Mouse (Mus musculus) embryonic stem cell, embryonic (primary cell): ENCODE results near the gene Sec14l5.
"Not testable (repeated sequence)": the region's sequence is repeated elsewhere in the genome, so short reads cannot be mapped to it uniquely, and the experiment has no call there.

Experiments used
- CTCF ChIA-PET, 4 experiments: fragments of 300-600 bp in 2 of 4; fragments of 350-600 bp in 2 of 4; sonication (Branson Sonifier 250); formaldehyde crosslinking; loops; one replicate each; lab custom pipeline; 2022; ENCODE audit warnings: inconsistent platforms in 2 of 4; lab: Charles Lee
- POLR2A ChIA-PET, 4 experiments: fragments of 300-600 bp in 2 of 4; fragments of 350-600 bp in 2 of 4; sonication (Branson Sonifier 250); formaldehyde crosslinking; loops; one replicate each; lab custom pipeline; 2022; ENCODE audit warnings: antibody characterized with exemption in 4 of 4, inconsistent platforms in 1 of 4; lab: Charles Lee

Sec14l5 gene

DNA sequence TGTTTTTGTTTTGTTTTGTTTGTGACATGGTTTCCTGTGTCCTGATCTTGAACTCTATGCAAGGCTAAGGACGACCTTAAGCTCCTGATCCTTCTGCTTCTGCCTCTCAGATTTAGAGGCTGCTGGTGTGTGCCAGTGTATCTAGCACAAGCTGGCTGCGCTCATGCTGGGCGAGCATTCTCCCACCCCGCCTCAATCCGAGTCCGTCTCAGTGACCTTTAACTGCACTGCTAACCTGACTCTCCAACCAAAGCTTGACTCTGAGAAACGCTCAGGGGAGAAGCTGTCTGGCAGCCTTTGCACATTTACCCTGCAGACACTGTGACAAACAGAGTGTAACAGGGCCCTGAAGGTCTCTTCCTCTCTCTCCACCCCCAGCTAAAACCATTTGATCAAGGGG, 38.8 kb downstream of the Sec14l5 start:
- ChIA-PET CTCF (no interaction called here), POLR2A (interaction anchor here in 1 of 4 experiments (1.9 kb wide), 1 partner anchor 10 kb away, joined by 6 read pairs; no protein-coding TSS in a partner anchor)

DNA sequence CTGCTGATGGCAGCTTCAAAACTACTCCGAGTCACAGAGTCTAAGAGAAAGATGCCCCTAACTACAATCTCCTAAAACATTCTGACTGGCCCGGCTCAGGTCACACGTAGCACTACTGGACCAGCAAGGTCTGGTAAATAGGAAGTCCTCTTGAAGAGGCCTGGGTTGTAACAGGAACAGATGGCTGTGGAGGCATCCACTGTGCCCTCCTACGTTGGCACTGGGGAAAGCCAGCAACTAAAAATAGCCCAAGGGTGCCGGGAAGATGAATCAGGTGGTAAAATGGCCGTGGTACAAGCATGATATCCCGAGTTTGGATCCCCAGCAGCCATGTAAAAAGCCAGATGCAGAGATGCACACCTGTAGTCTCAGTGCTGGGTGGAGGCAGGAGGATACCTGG, 39.3 kb downstream of the Sec14l5 start:
- CTCF ChIA-PET, result no interaction called here
- POLR2A ChIA-PET, result interaction anchor here in 1 of 4 experiments (1.6 to 1.9 kb wide), 2 partner anchors 9 to 213 kb away, joined by 3 to 6 read pairs; no protein-coding TSS in a partner anchor

DNA sequence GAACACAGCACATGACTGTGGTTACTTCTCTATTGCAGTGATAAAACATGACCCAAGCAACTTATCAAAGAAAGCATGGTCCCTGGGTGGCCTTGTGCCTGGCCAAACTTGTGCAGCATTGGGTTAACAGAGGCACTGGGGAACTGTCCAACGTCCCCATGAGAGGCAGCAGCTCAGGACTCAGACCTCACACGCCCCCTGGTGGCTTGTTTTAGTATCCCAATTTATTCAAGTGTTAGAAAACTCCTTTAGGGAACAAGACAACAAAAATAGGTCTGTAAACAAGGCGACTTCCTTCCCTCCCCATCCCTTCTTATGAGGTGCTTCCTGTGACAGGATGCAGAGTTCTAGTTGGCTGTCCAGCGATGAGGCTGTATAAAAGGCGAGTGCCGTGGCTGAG, 48.2 kb downstream of the Sec14l5 start:
- POLR2A ChIA-PET, result interaction anchor here in 3 of 4 experiments (0.5 to 1.4 kb wide), 8 partner anchors 9 to 1783 kb away, joined by 3 to 6 read pairs (median 3); partner anchors contain the start of gene Nagpa (in 1 of the 3)
- CTCF ChIA-PET, result interaction anchor here (0.5 to 2.8 kb wide), 16 partner anchors 9 to 570 kb away, joined by 3 to 8 read pairs (median 3); partner anchors contain the start of gene Nagpa (in 1 of the 4)

DNA sequence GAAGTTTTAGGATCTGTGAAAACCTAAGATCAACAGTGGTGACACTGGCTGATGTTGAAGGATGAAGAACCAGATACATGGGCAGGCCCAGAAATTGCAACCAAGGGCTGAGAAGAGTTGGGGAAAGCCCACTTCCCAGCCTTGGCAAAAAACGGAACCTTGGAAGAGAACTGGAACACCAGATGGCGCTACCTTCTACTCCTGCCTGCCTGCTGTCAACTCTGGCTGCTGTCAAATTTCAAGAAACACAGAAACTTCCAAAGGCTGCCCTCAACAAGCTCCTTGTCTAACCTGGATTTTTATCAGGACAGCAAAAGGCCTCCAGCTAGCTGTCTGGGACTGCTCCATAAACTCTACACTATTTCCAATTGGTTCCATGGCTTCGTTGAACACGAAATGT, 55.8 kb downstream of the Sec14l5 start:
- ChIA-PET CTCF (interaction anchor here in 1 of 4 experiments (0.7 to 2.2 kb wide), 3 partner anchors 42 to 578 kb away, joined by 3 to 9 read pairs (median 3); no protein-coding TSS in a partner anchor), POLR2A (interaction anchor here in 3 of 4 experiments (1.2 to 6.1 kb wide), 11 partner anchors 10 to 268 kb away, joined by 3 to 31 read pairs (median 4); partner anchors contain the start of genes Alg1 (in 1 of the 3) and Sec14l5 (in 1 of the 3))

DNA sequence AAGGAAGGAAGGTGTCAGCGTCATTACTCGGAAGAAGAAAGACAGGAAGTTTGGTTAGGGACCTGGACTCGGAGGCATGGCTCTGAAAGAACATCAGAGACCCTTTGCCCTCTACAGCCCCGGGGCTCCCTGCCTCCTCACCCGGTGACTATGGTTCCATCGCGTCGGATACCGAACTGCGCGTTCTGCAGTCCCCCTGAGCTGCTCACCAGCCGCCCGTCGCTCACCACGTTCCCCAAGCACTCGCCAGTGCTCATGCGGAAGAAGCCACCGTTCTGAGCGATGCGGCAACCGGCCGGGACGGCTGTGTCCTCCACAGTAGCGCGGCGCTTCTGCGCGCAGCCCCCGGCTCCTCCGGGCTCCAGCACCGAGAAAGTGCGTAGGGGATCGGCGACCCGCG, 56.3 kb downstream of the Sec14l5 start:
- ChIA-PET CTCF (interaction anchor here in 1 of 4 experiments (0.7 to 2.2 kb wide), 2 partner anchors 51 to 579 kb away, joined by 3 to 9 read pairs; no protein-coding TSS in a partner anchor), POLR2A (interaction anchor here (0.8 to 6.1 kb wide), 20 partner anchors 9 to 323 kb away, joined by 3 to 31 read pairs (median 4); partner anchors contain the start of genes Alg1 (in 1 of the 4), Sec14l5 (in 1 of the 4) and Ubald1 (in 1 of the 4))

DNA sequence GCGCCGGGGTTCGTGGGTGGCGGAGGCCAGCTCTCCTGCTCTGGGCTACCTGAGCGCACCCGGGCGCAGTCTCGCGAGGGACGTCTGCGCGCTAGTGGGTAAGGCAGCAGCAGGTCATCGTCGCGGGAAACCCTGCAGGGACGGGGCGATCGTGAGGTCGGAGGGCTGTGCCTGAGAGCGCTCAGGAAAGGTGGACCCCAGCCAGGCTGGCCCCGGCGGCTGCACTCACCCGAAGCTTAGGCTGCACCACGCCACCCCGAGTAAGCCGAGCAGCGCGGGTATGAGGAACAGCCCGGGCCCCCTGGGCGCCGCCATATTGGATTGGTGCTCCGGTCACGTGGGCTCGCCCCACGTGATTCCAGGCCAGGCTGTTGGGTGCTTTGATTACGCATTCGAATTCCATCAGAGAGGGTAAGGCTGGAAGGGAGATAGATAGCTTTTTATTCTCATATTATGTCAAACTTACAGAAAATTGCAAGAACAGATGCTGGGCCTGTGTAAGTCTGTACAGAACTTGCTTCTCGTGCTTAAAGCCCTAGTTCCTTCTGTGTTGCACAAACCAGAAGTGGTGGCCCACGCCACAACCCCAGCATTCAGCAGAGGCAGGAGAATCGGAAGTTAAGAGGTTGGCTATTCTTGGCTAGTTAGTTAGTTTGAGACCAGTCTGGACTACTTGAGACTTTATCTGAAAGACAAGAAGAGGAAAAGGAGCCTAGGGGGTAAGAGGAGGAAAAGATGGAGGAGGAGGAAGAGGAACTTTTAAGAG, 56.9 kb downstream of the Sec14l5 start, which contains the start of gene Nagpa:
Nagpa (minus strand) TSS at position 345 of the 766 bp plus-strand sequence.
- POLR2A ChIA-PET, result interaction anchor here (0.6 to 6.1 kb wide), 26 partner anchors 9 to 326 kb away, joined by 3 to 31 read pairs (median 4); partner anchors contain the start of genes Alg1 (in 1 of the 4), Sec14l5 (in 1 of the 4) and Ubald1 (in 1 of the 4)
- CTCF ChIA-PET, result interaction anchor here in 2 of 4 experiments (0.7 to 2.2 kb wide), 4 partner anchors 9 to 263 kb away, joined by 3 to 9 read pairs (median 4); no protein-coding TSS in a partner anchor

DNA sequence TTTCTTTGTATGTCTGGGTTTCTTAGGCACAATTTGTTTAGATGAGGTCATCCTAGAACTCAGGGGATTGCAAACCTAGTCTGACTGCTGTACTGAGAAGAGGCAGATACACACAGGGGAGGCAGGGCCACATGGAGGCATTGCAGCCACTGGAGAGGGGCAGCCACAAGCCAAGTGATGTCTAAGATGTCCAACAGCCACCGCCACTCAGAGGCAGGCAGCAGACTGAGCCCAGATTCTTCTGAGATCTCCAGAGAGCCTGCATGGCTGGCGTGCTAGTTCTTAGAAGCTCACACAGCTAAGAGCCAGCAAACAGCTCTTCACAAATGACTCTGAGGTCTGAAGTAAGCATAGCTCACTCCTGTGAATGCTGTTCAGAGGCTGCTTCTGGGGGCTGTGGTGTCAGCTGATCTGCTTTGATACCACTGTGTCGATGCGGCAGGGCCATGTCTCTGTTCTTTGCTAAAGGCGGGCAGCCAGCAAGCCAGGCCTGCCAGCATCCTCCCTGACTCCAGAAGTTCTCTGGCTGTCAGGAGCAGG, 58.6 kb downstream of the Sec14l5 start:
- POLR2A ChIA-PET, result interaction anchor here in 2 of 4 experiments (1.2 to 6.1 kb wide), 6 partner anchors 8 to 266 kb away, joined by 3 to 31 read pairs (median 4); no protein-coding TSS in a partner anchor
- CTCF ChIA-PET, result interaction anchor here in 1 of 4 experiments (0.6 kb wide), 1 partner anchor 325 kb away, joined by 5 read pairs; the partner anchor contains the start of gene Ubald1

- POLR2A ChIA-PET, result interaction anchor here in 2 of 4 experiments (1.1 to 3.3 kb wide), 6 partner anchors 8 to 265 kb away, joined by 3 to 11 read pairs (median 4); no protein-coding TSS in a partner anchor
- CTCF ChIA-PET, result no interaction called here
Measured at GRCm38 (mm10) chr16:5206051-5206450, 59.1 kb downstream of the Sec14l5 start.

- ChIA-PET POLR2A (no interaction called here), CTCF (no interaction called here)
Measured at GRCm38 (mm10) chr16:5210365-5210764, 63.5 kb downstream of the Sec14l5 start.

GRCm38 (mm10) chr16:5212150-5212549, 65.2 kb downstream of the Sec14l5 start:
- CTCF ChIA-PET, result interaction anchor here in 1 of 4 experiments (0.5 to 1.0 kb wide), 2 partner anchors 262 to 911 kb away, joined by 3 to 8 read pairs; no protein-coding TSS in a partner anchor

GRCm38 (mm10) chr16:5214126-5214525, 67.2 kb downstream of the Sec14l5 start:
- ChIA-PET CTCF (interaction anchor here in 1 of 4 experiments (0.9 kb wide), 1 partner anchor 30 kb away, joined by 3 read pairs; no protein-coding TSS in a partner anchor), POLR2A (interaction anchor here in 1 of 4 experiments (1.9 kb wide), 1 partner anchor 9 kb away, joined by 11 read pairs; the partner anchor contains the start of gene Nagpa)

More at GRCm38 (mm10) chr16:5212150-5212549, 65.2 kb downstream of the Sec14l5 start:
- POLR2A ChIA-PET, result interaction anchor here in 1 of 4 experiments (0.8 kb wide), 1 partner anchor 9 kb away, joined by 3 read pairs; the partner anchor contains the start of gene Nagpa

GRCm38 (mm10) chr16:5216686-5217085, 69.8 kb downstream of the Sec14l5 start:
- POLR2A ChIA-PET, result interaction anchor here in 3 of 4 experiments (1.1 to 1.8 kb wide), 4 partner anchors 13 to 28 kb away, joined by 3 to 6 read pairs (median 4); partner anchors contain the start of gene Nagpa (in 1 of the 3)
- CTCF ChIA-PET, result interaction anchor here in 2 of 4 experiments (0.6 kb wide), 2 partner anchors 499 to 558 kb away, joined by 3 to 5 read pairs; no protein-coding TSS in a partner anchor

DNA sequence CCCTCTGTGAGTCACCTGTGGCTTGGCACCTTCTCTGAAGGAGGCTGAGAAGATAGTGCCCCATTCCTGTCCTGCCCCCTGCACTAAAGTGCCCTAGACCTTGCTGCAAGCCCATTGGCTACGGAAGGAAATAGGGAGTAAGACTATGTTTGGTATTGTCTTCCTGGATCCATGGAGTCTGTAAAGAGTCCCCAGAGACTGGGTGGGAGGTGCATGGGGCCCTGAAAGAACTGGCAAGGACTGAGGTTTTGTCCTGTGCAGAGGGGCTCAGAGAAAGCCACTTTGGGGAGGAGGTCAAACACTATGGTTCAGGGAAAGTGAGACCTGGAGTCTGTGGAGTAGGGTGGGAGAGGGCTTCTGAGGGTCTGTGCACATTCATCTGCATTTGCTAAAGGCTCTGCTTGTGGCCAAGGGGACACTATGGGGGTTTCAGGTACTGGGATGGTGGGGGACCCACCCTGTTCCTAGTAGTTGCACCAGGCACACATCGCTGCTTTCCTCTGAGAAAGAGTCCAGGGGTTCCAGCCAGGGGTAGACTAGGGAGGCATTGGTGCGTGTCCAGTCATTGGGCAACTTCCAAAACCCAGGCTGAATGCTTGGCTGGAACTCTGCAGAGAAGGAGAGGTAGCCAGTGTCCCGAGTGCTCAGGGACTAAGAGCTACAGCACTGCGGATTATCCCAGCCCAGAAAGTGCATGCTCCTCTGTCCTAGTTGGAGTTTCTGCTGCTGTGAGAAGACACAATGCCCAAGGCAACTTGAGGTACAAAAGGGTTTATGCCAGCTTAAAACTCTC, 70.6 kb downstream of the Sec14l5 start:
- ChIA-PET POLR2A (interaction anchor here in 1 of 4 experiments (1.0 kb wide), 1 partner anchor 16 kb away, joined by 3 read pairs; no protein-coding TSS in a partner anchor), CTCF (interaction anchor here in 2 of 4 experiments (0.7 to 1.0 kb wide), 2 partner anchors 27 to 156 kb away, joined by 3 to 4 read pairs; no protein-coding TSS in a partner anchor)

GRCm38 (mm10) chr16:5221403-5221802, 74.5 kb downstream of the Sec14l5 start:
- POLR2A ChIA-PET, result interaction anchor here in 1 of 4 experiments (0.8 kb wide), 1 partner anchor 11 kb away, joined by 3 read pairs; no protein-coding TSS in a partner anchor
- CTCF ChIA-PET, result no interaction called here

- ChIA-PET CTCF (interaction anchor here in 1 of 4 experiments (0.6 kb wide), 1 partner anchor 89 kb away, joined by 4 read pairs; no protein-coding TSS in a partner anchor), POLR2A (interaction anchor here in 2 of 4 experiments (0.6 to 1.0 kb wide), 2 partner anchors 13 to 1114 kb away, joined by 3 to 4 read pairs; no protein-coding TSS in a partner anchor)
Measured at GRCm38 (mm10) chr16:5222140-5222539, 75.2 kb downstream of the Sec14l5 start, which contains the start of gene AU021092. Gene AU021092 (minus strand): TSS chr16:5222299.

GRCm38 (mm10) chr16:5226534-5226933, 79.6 kb downstream of the Sec14l5 start:
- POLR2A ChIA-PET, CTCF ChIA-PET: not testable (repeated sequence)

GRCm38 (mm10) chr16:5227501-5227900, 80.6 kb downstream of the Sec14l5 start:
- CTCF ChIA-PET, result not testable (repeated sequence)

More at GRCm38 (mm10) chr16:5227501-5227900, 80.6 kb downstream of the Sec14l5 start:
- POLR2A ChIA-PET, result not testable (repeated sequence)
